Mouse (Mus musculus): Measurements from ENCODE around the gene March1. TPM values are rescaled to one million over a fixed set of nuclear protein-coding genes. Genes with fewer than 3 reads are reported as not detected.
"Not testable (repeated sequence)": the region's sequence is repeated elsewhere in the genome, so short reads cannot be mapped to it uniquely, and the experiment has no call there.

Gene March1
- total RNA-seq, 4 experiments from 2014 or later, result 1.5 to 4.0 (median 2.6) TPM

DNA sequence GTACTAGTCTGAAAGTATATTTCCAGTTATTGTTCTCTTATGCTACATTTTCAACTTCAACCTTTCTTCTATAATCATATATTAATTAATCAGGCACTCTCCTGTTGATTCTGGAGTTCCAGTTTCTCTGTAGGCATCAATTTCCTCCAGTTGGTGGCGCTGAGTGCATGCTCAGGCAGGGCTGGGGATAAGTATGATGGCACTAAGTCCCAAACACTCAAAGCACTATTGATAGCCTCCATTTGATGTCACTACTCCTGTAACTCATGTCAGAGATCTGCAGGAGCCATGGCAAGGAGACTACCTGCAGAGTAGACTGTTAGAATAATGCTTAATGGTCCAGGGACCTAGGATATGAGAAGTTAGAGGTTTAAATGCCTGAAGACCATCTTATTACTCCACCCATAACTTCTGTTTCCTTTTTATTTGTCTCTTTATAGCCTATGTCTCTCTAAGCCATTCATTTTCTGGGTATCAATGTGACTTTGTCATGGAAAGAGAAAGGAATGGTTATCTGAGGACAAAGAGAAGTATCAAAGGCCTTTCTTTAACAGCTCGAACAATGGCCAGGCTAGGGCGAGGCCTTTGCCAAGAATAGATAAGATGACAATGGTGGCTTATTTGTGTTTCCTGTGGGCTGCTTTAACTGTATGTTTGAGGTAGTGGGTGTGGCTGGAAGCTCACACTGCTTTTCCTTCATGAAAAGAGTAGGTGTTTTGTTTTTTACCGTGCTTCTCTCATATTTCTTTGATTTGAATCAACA lies 705.5 kb downstream of the March1 start:
- peak; percentile 4 for DNase-seq

DNA sequence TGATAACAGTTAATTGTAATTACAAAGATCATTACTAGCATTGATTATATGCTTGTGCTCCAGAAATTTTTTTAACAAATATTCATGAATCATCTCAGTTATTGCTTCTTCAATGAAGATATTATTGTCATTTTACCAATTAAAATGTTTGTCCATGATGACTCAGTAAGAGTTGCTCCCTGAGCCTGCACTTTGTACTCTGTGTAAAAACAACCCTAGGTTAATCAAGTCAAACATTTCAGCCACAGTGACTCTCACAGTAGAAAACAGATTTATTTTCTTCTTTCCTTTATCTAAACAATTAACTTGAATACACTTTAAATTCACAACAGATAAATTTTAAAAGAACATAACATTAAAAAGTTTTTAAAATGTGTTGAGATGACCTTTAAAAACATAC lies 708.7 kb downstream of the March1 start:
- DNase-seq, result no peak

DNA sequence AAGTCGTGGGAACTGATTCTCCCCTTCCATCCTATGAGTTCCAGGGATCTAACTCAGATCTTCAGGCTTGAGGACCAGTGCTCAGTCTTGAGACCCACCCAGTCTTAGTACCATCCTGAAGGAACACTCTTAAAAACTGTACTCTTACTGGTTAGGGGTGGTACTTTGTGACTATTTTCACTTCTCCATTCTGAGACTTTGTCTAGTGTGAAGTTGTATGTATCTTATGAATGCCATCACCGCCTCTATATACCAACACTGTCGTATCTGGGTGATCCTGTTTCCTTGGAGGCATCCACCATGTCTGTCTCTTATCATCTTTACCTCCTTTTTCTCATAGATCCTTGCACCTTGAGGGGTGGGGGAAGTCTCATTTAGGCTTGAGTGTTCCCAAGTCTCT lies 714.5 kb downstream of the March1 start:
- DNase-seq, result no peak

GRCm38 (mm10) chr8:66334265-66334664 lies 716.6 kb downstream of the March1 start:
- no peak for DNase-seq

DNA sequence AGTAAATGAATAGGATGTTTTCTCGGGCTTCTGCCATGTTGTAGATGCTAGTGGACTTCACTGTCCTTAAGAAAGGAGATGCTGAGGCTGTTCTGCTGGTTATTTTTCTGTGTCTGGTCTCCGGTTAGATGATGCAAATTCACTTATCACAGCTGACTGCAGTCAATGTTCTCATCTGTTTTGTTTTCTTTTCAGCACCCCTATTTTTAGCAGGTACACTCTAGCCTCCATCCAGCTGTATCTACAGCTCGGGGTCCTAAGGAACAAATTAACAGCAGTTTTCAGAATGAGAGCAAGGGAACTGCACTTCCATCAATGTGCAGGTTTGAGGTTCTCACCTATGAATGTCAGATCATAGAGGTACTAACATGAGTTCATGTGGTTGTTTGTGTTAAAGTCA lies 721.9 kb downstream of the March1 start:
- no peak for DNase-seq

GRCm38 (mm10) chr8:66342928-66343327 lies 725.2 kb downstream of the March1 start:
- no peak for DNase-seq

- DNase-seq, result no peak
Measured at GRCm38 (mm10) chr8:66362882-66363801, 745.4 kb downstream of the March1 start.

- no peak for DNase-seq
Measured at GRCm38 (mm10) chr8:66383694-66384373, 766.1 kb downstream of the March1 start.

DNA sequence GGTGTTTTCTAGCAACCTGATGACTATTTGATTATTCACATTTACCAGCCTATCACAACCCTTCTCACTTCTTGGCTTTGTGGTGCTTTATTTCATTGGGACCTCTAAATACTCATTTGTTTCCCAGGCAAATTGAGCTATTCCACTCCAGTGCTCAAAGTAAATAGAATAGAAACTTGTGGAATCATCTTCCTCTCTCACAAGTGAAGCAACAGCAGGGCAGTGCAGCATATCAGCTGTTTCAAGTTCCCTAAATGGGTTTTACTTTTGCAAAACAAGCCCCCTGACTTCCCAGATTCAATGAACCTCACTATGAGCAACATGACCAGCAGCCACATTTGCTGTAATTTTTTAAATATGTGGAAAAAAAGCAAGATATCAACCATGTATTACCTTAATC lies 768.3 kb downstream of the March1 start:
- no peak for DNase-seq

GRCm38 (mm10) chr8:66388693-66389092 lies 771.0 kb downstream of the March1 start:
- no peak for DNase-seq

- no peak for DNase-seq
Measured at GRCm38 (mm10) chr8:66391554-66391953, 773.9 kb downstream of the March1 start.

- DNase-seq, result no peak
Measured at GRCm38 (mm10) chr8:66392900-66393299, 775.2 kb downstream of the March1 start.

GRCm38 (mm10) chr8:66394148-66394547 lies 776.4 kb downstream of the March1 start:
- DNase-seq, result no peak

DNA sequence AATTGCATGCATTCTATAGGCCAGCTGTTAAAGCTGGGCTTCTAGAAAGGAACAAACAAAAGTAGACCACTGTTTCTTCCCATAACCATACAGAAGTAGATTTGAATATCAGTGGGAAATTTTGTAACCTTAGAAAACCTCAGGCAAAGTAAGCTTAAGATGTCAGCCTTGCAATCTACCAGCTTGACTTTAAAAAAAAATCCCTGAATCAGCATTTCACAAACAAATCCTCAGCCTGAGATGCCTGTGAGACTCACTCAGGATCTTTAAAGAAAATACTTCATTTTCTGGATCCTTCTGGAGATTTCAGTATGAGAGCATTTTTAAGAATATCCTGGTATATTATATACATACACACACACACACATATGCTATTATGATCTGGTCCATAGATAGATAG lies 780.1 kb downstream of the March1 start:
- no peak for DNase-seq

DNA sequence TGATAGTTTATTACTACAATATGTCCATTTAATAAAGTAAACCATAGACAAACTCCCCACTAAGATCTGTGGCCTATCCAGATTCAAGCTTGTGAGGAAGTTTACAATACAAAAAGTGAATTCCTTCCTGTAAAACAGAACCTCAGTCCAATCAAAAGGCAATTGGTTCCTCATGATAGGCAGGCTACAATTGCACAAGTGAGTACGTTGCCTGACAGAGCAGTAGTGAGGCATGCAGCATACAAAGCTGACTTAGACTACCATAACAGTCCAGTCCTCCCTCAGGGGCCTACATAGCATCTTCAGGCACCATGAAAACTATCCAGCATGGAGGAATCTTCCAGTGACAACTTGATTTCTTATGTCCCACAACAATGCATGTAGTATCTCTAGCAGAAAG lies 782.4 kb downstream of the March1 start:
- DNase-seq, result no peak

GRCm38 (mm10) chr8:66404711-66405414 lies 787.2 kb downstream of the March1 start:
- DNase-seq, result no peak

- DNase-seq, result not testable (repeated sequence)
Measured at GRCm38 (mm10) chr8:66405796-66406195, 788.1 kb downstream of the March1 start.

- DNase-seq, result no peak
Measured at GRCm38 (mm10) chr8:66406596-66407361, 789.1 kb downstream of the March1 start.

GRCm38 (mm10) chr8:66410080-66410615 lies 792.4 kb downstream of the March1 start:
- DNase-seq, result no peak

DNA sequence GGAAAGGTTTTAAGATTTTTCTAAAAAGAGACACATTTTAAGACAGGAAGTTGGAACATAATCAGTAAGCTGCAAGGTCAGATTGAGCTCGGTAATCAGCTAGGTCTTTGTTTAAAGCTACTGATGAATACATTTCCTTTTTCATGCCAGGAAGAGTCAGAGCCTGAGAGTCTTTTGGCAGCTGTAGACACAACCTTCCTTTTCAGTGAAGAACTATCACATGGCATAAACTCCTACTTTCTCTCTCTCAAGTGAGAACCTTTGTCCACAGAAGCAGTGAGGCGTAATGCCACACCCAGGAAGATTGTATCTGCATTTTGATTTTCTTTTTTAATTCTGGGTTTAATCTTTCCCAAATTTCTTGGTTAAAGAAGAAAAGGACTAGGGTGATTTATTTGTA lies 795.4 kb downstream of the March1 start:
- no peak for DNase-seq

GRCm38 (mm10) chr8:66415234-66415633 lies 797.5 kb downstream of the March1 start:
- DNase-seq, result no peak
